Mouse (Mus musculus): ENCODE measurements at regions not wholly inside any gene's neighbourhood (a gene's known extent, or its start where the extent isn't known, plus 50 kb on each side); places are given as distances from the start of the nearest gene placed in this dataset.

GRCm38 (mm10) chr10:68378212-68378611 is 99.7 kb upstream of the Arid5b start:
- Histone ChIP-seq H3K27me3 (ENCODE audit: control insufficient read depth, insufficient read depth, low read length) (no peaks in the 10 kb centered on the region), H3K4me2 (ENCODE audit: low read depth) (no peak overlapping the region), H3K9ac (ENCODE audit: low read length) (no peak overlapping the region), H3K27ac (ENCODE audit: low read depth, low read length) (no peak overlapping the region), H3K4me3 (ENCODE audit: low read depth, low read length) (no peak overlapping the region), H3K36me3 (ENCODE audit: control insufficient read depth, insufficient read depth, low read length) (no peaks in the 10 kb centered on the region), H3K4me1 (ENCODE audit: control insufficient read depth, insufficient read depth, low read length) (no peaks in the 10 kb centered on the region), H3K9me3 (ENCODE audit: control insufficient read depth, low read length) (no peaks in the 10 kb centered on the region)
- no peak for ATAC-seq (ENCODE audit: insufficient read depth, low FRiP score, low TSS enrichment)
- no peak for DNase-seq (ENCODE audit: low spot score)
- 96% methylated on average over 5 of the region's 5 CpGs for WGBS

- no peak overlapping the region for H3K27ac ChIP-seq (ENCODE audit: low read depth, low read length)
- DNase-seq (ENCODE audit: low spot score) (no peak), ATAC-seq (ENCODE audit: insufficient read depth, low FRiP score, low TSS enrichment) (no peak)
- no peaks in the 10 kb centered on the region for H3K9me3 ChIP-seq (ENCODE audit: control insufficient read depth, low read length)
- WGBS = 97% methylated on average over 4 of the region's 4 CpGs
- no peak overlapping the region for H3K9ac ChIP-seq (ENCODE audit: low read length)
- H3K4me1 ChIP-seq (ENCODE audit: control insufficient read depth, insufficient read depth, low read length) = no peaks in the 10 kb centered on the region
- H3K36me3 ChIP-seq (ENCODE audit: control insufficient read depth, insufficient read depth, low read length) = no peaks in the 10 kb centered on the region
- H3K4me2 ChIP-seq (ENCODE audit: low read depth) = no peak overlapping the region
- no peak overlapping the region for H3K4me3 ChIP-seq (ENCODE audit: low read depth, low read length)
- no peaks in the 10 kb centered on the region for H3K27me3 ChIP-seq (ENCODE audit: control insufficient read depth, insufficient read depth, low read length)
Measured at GRCm38 (mm10) chr10:68377479-68377878, 98.9 kb upstream of the Arid5b start.

- Histone ChIP-seq H3K4me3 (ENCODE audit: low read depth, low read length) (no peak overlapping the region), H3K4me2 (ENCODE audit: low read depth) (no peak overlapping the region), H3K36me3 (ENCODE audit: control insufficient read depth, insufficient read depth, low read length) (no peaks in the 10 kb centered on the region), H3K27ac (ENCODE audit: low read depth, low read length) (no peak overlapping the region), H3K9me3 (ENCODE audit: control insufficient read depth, low read length) (no peaks in the 10 kb centered on the region), H3K27me3 (ENCODE audit: control insufficient read depth, insufficient read depth, low read length) (no peaks in the 10 kb centered on the region), H3K9ac (ENCODE audit: low read length) (no peak overlapping the region), H3K4me1 (ENCODE audit: control insufficient read depth, insufficient read depth, low read length) (no peaks in the 10 kb centered on the region)
- ATAC-seq (ENCODE audit: insufficient read depth, low FRiP score, low TSS enrichment) = no peak
- WGBS = 82% methylated on average over 5 of the region's 5 CpGs
- DNase-seq (ENCODE audit: low spot score) = no peak
Measured at GRCm38 (mm10) chr10:68373875-68374274, 95.3 kb upstream of the Arid5b start.

- WGBS = 96% methylated on average over 6 of the region's 6 CpGs
- H3K4me3 ChIP-seq (ENCODE audit: low read depth, low read length) = no peak overlapping the region
- H3K4me1 ChIP-seq (ENCODE audit: control insufficient read depth, insufficient read depth, low read length) = no peaks in the 10 kb centered on the region
- no peak for DNase-seq (ENCODE audit: low spot score)
- no peak overlapping the region for H3K9ac ChIP-seq (ENCODE audit: low read length)
- H3K27ac ChIP-seq (ENCODE audit: low read depth, low read length) = no peak overlapping the region
- H3K4me2 ChIP-seq (ENCODE audit: low read depth) = no peak overlapping the region
- H3K36me3 ChIP-seq (ENCODE audit: control insufficient read depth, insufficient read depth, low read length) = no peaks in the 10 kb centered on the region
- H3K9me3 ChIP-seq (ENCODE audit: control insufficient read depth, low read length) = no peaks in the 10 kb centered on the region
- H3K27me3 ChIP-seq (ENCODE audit: control insufficient read depth, insufficient read depth, low read length) = no peaks in the 10 kb centered on the region
- ATAC-seq (ENCODE audit: insufficient read depth, low FRiP score, low TSS enrichment) = no peak
Measured at GRCm38 (mm10) chr10:68371785-68372184, 93.2 kb upstream of the Arid5b start.

GRCm38 (mm10) chr10:68370986-68371385 is 92.4 kb upstream of the Arid5b start:
- WGBS = 90% methylated on average over 8 of the region's 8 CpGs
- Histone ChIP-seq H3K4me2 (ENCODE audit: low read depth) (no peak overlapping the region), H3K4me1 (ENCODE audit: control insufficient read depth, insufficient read depth, low read length) (no peaks in the 10 kb centered on the region), H3K27me3 (ENCODE audit: control insufficient read depth, insufficient read depth, low read length) (no peaks in the 10 kb centered on the region), H3K9ac (ENCODE audit: low read length) (no peak overlapping the region), H3K4me3 (ENCODE audit: low read depth, low read length) (no peak overlapping the region), H3K36me3 (ENCODE audit: control insufficient read depth, insufficient read depth, low read length) (no peaks in the 10 kb centered on the region), H3K27ac (ENCODE audit: low read depth, low read length) (no peak overlapping the region), H3K9me3 (ENCODE audit: control insufficient read depth, low read length) (no peaks in the 10 kb centered on the region)
- ATAC-seq (ENCODE audit: insufficient read depth, low FRiP score, low TSS enrichment) (no peak), DNase-seq (ENCODE audit: low spot score) (no peak)

- Histone ChIP-seq H3K36me3 (ENCODE audit: control insufficient read depth, insufficient read depth, low read length) (no peaks in the 10 kb centered on the region), H3K27ac (ENCODE audit: low read depth, low read length) (no peak overlapping the region), H3K4me3 (ENCODE audit: low read depth, low read length) (no peak overlapping the region), H3K4me2 (ENCODE audit: low read depth) (no peak overlapping the region), H3K9me3 (ENCODE audit: control insufficient read depth, low read length) (no peaks in the 10 kb centered on the region), H3K9ac (ENCODE audit: low read length) (no peak overlapping the region), H3K27me3 (ENCODE audit: control insufficient read depth, insufficient read depth, low read length) (no peaks in the 10 kb centered on the region), H3K4me1 (ENCODE audit: control insufficient read depth, insufficient read depth, low read length) (no peaks in the 10 kb centered on the region)
- no peak for ATAC-seq (ENCODE audit: insufficient read depth, low FRiP score, low TSS enrichment)
- WGBS = 92% methylated on average over 3 of the region's 3 CpGs
- no peak for DNase-seq (ENCODE audit: low spot score)
Measured at GRCm38 (mm10) chr10:68366796-68367195, 88.3 kb upstream of the Arid5b start.

GRCm38 (mm10) chr10:68360765-68361483 is 82.4 kb upstream of the Arid5b start:
- H3K4me3 ChIP-seq (ENCODE audit: low read depth, low read length) = no peak overlapping the region
- ATAC-seq (ENCODE audit: insufficient read depth, low FRiP score, low TSS enrichment) (no peak), DNase-seq (ENCODE audit: low spot score) (no peak)
- peaks cover 2% of the 10 kb centered on the region; the same call in 1 of the 2 replicates for H3K4me1 ChIP-seq (ENCODE audit: control insufficient read depth, insufficient read depth, low read length)
- H3K27ac ChIP-seq (ENCODE audit: low read depth, low read length) = no peak overlapping the region
- 78% methylated on average over 6 of the region's 6 CpGs for WGBS
- H3K9ac ChIP-seq (ENCODE audit: low read length) = no peak overlapping the region
- H3K27me3 ChIP-seq (ENCODE audit: control insufficient read depth, insufficient read depth, low read length) = no peaks in the 10 kb centered on the region
- H3K4me2 ChIP-seq (ENCODE audit: low read depth) = no peak overlapping the region
- no peaks in the 10 kb centered on the region for H3K9me3 ChIP-seq (ENCODE audit: control insufficient read depth, low read length)
- no peaks in the 10 kb centered on the region for H3K36me3 ChIP-seq (ENCODE audit: control insufficient read depth, insufficient read depth, low read length)

- no peaks in the 10 kb centered on the region for H3K9me3 ChIP-seq (ENCODE audit: control insufficient read depth, low read length)
- H3K4me3 ChIP-seq (ENCODE audit: low read depth, low read length) = no peak overlapping the region
- DNase-seq (ENCODE audit: low spot score) (no peak), ATAC-seq (ENCODE audit: insufficient read depth, low FRiP score, low TSS enrichment) (no peak)
- H3K27ac ChIP-seq (ENCODE audit: low read depth, low read length) = no peak overlapping the region
- peaks cover 10% of the 10 kb centered on the region; the same call in 1 of the 2 replicates for H3K4me1 ChIP-seq (ENCODE audit: control insufficient read depth, insufficient read depth, low read length)
- 97% methylated on average over 2 of the region's 2 CpGs for WGBS
- H3K4me2 ChIP-seq (ENCODE audit: low read depth) = no peak overlapping the region
- no peaks in the 10 kb centered on the region for H3K36me3 ChIP-seq (ENCODE audit: control insufficient read depth, insufficient read depth, low read length)
- H3K27me3 ChIP-seq (ENCODE audit: control insufficient read depth, insufficient read depth, low read length) = no peaks in the 10 kb centered on the region
- no peak overlapping the region for H3K9ac ChIP-seq (ENCODE audit: low read length)
Measured at GRCm38 (mm10) chr10:68359135-68359534, 80.6 kb upstream of the Arid5b start.

GRCm38 (mm10) chr10:68356973-68357372 is 78.4 kb upstream of the Arid5b start:
- H3K4me1 ChIP-seq (ENCODE audit: control insufficient read depth, insufficient read depth, low read length) = peaks cover 10% of the 10 kb centered on the region; the same call in 1 of the 2 replicates
- no peak overlapping the region for H3K9ac ChIP-seq (ENCODE audit: low read length)
- H3K36me3 ChIP-seq (ENCODE audit: control insufficient read depth, insufficient read depth, low read length) = no peaks in the 10 kb centered on the region
- no peak overlapping the region for H3K4me2 ChIP-seq (ENCODE audit: low read depth)
- no peak for ATAC-seq (ENCODE audit: insufficient read depth, low FRiP score, low TSS enrichment)
- no peaks in the 10 kb centered on the region for H3K27me3 ChIP-seq (ENCODE audit: control insufficient read depth, insufficient read depth, low read length)
- WGBS = 39% methylated on average over 6 of the region's 6 CpGs
- no peak overlapping the region for H3K4me3 ChIP-seq (ENCODE audit: low read depth, low read length)
- H3K27ac ChIP-seq (ENCODE audit: low read depth, low read length) = no peak overlapping the region
- no peaks in the 10 kb centered on the region for H3K9me3 ChIP-seq (ENCODE audit: control insufficient read depth, low read length)
- DNase-seq (ENCODE audit: low spot score) = no peak
